Mouse (Mus musculus) central nervous system, embryonic 14 days (tissue): ENCODE results near the gene Tipin. TPM values are rescaled to one million over a fixed set of nuclear protein-coding genes. Genes with fewer than 3 reads are reported as not detected.

Experiments used
- polyA plus RNA-seq: library from polyadenylated mRNA; depleted of rRNA; stranded (reverse); fragments of >200 nt; gene quantifications from 2 replicates; pipeline ENCODE4 v1.2.3, GENCODE M21; 2012; rRNA removed

Gene Tipin
- polyA plus RNA-seq, result 78.3 and 86.2 TPM in 2 replicates

GRCm38 (mm10) chr9:64281105-64281780 lies at the start of gene Tipin:
TSS of gene Tipin (plus strand) at chr9:64281581.

GRCm38 (mm10) chr9:64234768-64235435 lies 46.5 kb upstream of the Tipin start, which contains the start of gene Uchl4:
TSS of gene Uchl4 (plus strand) at chr9:64235201.

GRCm38 (mm10) chr9:64253021-64253904 lies 28.1 kb upstream of the Tipin start, which contains the start of gene Map2k1:
TSS of gene Map2k1 (minus strand) at chr9:64253631.

GRCm38 (mm10) chr9:64341254-64341566 lies 59.8 kb downstream of the Tipin start, which contains the start of gene Dis3l:
TSS of gene Dis3l (minus strand) at chr9:64341288.

Other genes with a start within 250 kb of the Tipin start
- 0.02 and 0.04 TPM in 2 replicates for gene Lctl, start 164.4 kb upstream of the Tipin start, polyA plus RNA-seq
- 28.3 and 30.7 TPM in 2 replicates for gene Zwilch, start 108.5 kb upstream of the Tipin start, polyA plus RNA-seq
- gene Rpl4, start 108.2 kb upstream of the Tipin start, polyA plus RNA-seq, result 876 and 901 TPM in 2 replicates
- 20.9 and 22.0 TPM in 2 replicates for gene Snapc5, start 102.3 kb upstream of the Tipin start, polyA plus RNA-seq
- gene Uchl4, start 46.4 kb upstream of the Tipin start, polyA plus RNA-seq, result 0.28 TPM in 2 replicates
- 33.4 and 40.5 TPM in 2 replicates for gene Map2k1, start 27.9 kb upstream of the Tipin start, polyA plus RNA-seq
- gene Dis3l, start 59.7 kb downstream of the Tipin start, polyA plus RNA-seq, result 19.7 and 20.6 TPM in 2 replicates
- 9.0 and 10.1 TPM in 2 replicates for gene Megf11, start 104.0 kb downstream of the Tipin start, polyA plus RNA-seq